Mouse (Mus musculus) limb, embryonic 10.5 days (tissue): ENCODE measurements around the gene Med21. TPM values are rescaled to one million over a fixed set of nuclear protein-coding genes. Genes with fewer than 3 reads are reported as not detected.

Experiments
- DNase-seq: peaks from one replicate; pipeline ENCODE4 v3.0.0-alpha.2; 2017; ENCODE audit warnings: low spot score
- H3K27ac ChIP-seq: fragments of 300-500 bp; sonication (generic); 2 replicates; pipeline ENCODE4 v1.5.1; 2016; ENCODE audit warnings: mild to moderate bottlenecking
- H3K27me3 ChIP-seq: fragments of 300-500 bp; sonication (generic); 2 replicates; pipeline ENCODE4 v1.6.1; 2016; ENCODE audit warnings: low read depth, mild to moderate bottlenecking; ENCODE audit not compliant: poor library complexity, severe bottlenecking
- H3K36me3 ChIP-seq: fragments of 300-500 bp; sonication (generic); 2 replicates; pipeline ENCODE4 v1.6.1; 2016; ENCODE audit warnings: mild to moderate bottlenecking, moderate library complexity
- H3K4me1 ChIP-seq: fragments of 300-500 bp; sonication (generic); 2 replicates; pipeline ENCODE4 v1.6.1; 2016
- H3K4me3 ChIP-seq: fragments of 300-500 bp; sonication (generic); 2 replicates; pipeline ENCODE4 v1.5.1; 2016; ENCODE audit warnings: mild to moderate bottlenecking, moderate library complexity
- H3K9me3 ChIP-seq: fragments of 300-500 bp; sonication (generic); replicated peaks from 2 replicates; pipeline ENCODE4 v1.6.1; 2016; ENCODE audit warnings: mild to moderate bottlenecking
- WGBS: fragments of 180-500 bp; shearing (Covaris S2); methylation state at CpG from one replicate; pipeline ENCODE4 v1.1.7; 2016; 5-methylcytosine and 5-hydroxymethylcytosine counted together
- polyA plus RNA-seq: library from polyadenylated mRNA; unstranded; fragments of >200 nt; fragmentation: Nextera tagmentation; extraction: Ambion mirVana; gene quantifications from 2 replicates; pipeline ENCODE4 v1.2.1, GENCODE M21; 2016

Gene Med21
- polyA plus RNA-seq, 1 experiment from 2014 or later: 139 TPM

DNA sequence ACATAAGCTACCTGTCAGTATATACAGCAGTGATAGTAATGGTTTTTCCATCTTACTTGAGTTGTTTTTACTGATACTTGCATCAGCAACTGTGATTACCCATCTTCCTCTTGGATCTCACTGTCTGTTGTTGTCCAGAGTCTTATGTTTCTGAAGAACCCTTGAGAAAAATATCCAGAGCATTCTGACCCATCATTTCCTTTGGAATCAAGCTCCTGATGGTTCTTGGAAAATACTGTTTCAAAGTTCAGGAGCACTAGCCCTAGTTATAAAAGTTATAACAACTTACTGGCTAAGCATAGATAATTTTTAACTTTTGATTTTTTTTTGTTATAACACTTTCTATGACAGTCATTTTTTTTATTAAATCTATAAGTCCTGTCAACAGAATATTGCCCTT lies 9.1 kb downstream of the Med21 start:
- Histone ChIP-seq H3K4me1 (no peaks in the 10 kb centered on the region), H3K27me3 (no peaks in the 10 kb centered on the region), H3K27ac (no peak overlapping the region), H3K36me3 (peaks cover 36% of the 10 kb centered on the region), H3K4me3 (no peak overlapping the region), H3K9me3 (no peaks in the 10 kb centered on the region)
- no peak for DNase-seq

DNA sequence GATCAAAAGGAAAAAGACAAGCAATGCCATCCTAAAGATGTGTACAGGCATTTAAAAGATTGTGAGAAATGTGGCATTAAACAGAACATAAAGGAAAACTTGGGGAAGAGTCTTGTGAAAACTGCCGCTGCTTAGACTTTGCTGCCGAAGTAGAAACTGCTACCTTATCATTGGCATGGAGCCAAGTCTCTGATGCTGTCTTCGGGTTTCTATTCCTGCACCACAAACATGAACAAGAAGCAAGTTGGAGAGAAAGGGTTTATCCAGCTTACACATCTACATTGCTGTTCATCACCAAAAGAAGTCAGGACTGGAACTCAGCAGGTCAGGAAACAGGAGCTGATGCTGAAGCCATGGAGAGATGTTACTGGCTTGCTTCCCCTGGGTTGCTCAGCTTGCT lies 10.8 kb downstream of the Med21 start:
- DNase-seq: no peak
- H3K27me3 ChIP-seq: no peaks in the 10 kb centered on the region
- no peak overlapping the region for H3K4me3 ChIP-seq
- no peaks in the 10 kb centered on the region for H3K4me1 ChIP-seq
- H3K36me3 ChIP-seq: peaks cover 35% of the 10 kb centered on the region
- H3K27ac ChIP-seq: no peak overlapping the region
- WGBS: 91% methylated on average over 3 of the region's 3 CpGs
- no peaks in the 10 kb centered on the region for H3K9me3 ChIP-seq

DNA sequence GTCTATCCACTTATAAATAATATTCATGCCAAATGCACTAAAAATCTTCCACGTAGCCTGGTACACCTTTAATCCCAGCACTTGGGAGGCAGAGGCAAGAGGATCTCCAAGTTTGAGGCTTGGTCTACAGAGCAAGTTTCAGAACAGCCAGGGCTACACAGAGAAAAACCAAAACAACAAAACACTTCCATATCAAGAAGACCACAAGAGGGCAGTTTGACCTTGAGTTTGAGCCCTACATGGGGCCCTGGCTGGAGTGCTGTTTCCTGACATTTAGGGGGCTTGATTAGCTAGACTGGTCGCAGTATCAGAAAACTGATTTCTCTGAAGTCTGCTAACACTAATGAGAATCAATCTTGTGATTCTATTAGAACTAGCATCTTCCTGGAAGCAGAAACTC lies 18.2 kb downstream of the Med21 start:
- 72% methylated on average over 2 of the region's 2 CpGs for WGBS

DNA sequence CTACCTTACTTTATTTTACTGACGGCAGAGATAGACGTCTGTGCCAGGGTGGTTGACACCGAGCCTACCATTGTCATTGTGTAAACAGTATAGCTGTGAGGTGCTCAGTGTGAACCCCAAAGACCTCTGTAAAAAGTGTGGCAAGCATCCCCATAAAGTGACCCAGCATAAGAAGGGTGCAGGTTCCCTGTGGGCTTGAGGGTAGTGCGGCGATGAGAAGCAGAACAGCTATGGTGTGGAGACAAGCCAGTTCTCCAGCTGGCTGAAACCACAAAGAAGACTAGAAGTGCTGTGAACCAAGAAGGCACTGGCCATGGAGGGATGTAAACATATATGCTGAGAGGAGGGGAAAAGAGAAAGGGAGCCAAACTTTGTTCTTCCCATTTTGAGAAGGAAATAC lies 19.3 kb downstream of the Med21 start:
- Histone ChIP-seq H3K27me3 (no peaks in the 10 kb centered on the region), H3K27ac (no peak overlapping the region), H3K36me3 (no peaks in the 10 kb centered on the region), H3K9me3 (no peaks in the 10 kb centered on the region), H3K4me1 (no peaks in the 10 kb centered on the region), H3K4me3 (no peak overlapping the region)
- 86% methylated on average over 5 of the region's 5 CpGs for WGBS
- no peak for DNase-seq

More for the DNA sequence above, 18.2 kb downstream of the Med21 start:
- no peaks in the 10 kb centered on the region for H3K9me3 ChIP-seq
- H3K4me3 ChIP-seq: no peak overlapping the region
- no peak overlapping the region for H3K27ac ChIP-seq
- no peaks in the 10 kb centered on the region for H3K4me1 ChIP-seq
- DNase-seq: no peak
- no peaks in the 10 kb centered on the region for H3K36me3 ChIP-seq
- no peaks in the 10 kb centered on the region for H3K27me3 ChIP-seq

DNA sequence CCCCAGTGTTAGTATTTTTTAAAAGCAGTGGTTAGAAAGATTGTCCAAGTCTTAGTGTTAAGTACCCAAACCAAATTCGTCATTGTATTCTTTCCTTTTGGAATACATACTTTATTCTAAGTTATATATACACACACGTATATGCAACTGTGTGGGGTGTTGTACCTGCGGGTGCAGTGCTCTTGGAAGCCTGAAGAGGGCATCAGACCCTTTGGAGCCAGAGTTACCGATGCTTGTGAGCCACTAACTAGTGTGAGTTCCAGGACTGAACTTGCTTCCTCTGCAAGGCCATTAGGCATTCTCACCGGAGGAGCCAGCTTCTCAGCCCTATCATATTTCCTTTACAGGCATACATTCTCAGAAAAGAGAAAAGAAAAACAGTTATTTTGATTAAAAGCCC lies 20.3 kb downstream of the Med21 start:
- H3K27ac ChIP-seq: no peak overlapping the region
- no peaks in the 10 kb centered on the region for H3K4me1 ChIP-seq
- 38% methylated on average over 5 of the region's 5 CpGs for WGBS
- H3K36me3 ChIP-seq: no peaks in the 10 kb centered on the region
- H3K4me3 ChIP-seq: no peak overlapping the region
- H3K27me3 ChIP-seq: no peaks in the 10 kb centered on the region
- H3K9me3 ChIP-seq: no peaks in the 10 kb centered on the region
- DNase-seq: peak; percentile 45

DNA sequence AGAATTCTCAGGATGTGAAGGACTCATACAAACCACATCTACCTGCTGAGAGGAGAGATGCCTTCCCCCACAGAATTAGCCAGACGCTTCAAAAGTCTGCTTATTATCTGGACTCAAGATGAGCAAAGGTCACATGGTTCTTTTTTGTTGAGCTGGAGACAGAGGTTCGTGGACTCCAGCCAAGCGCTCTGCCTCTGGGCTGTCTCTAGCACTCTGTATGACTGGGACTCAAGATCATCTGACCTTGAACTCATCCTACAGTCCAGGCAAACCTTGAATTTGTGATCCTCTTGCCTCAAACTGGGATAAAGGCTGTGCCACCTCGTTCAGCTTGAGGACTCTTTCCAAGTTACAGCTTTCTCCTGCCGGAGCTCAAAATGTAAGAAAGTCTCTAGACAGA lies 21.8 kb downstream of the Med21 start:
- 86% methylated on average over 5 of the region's 5 CpGs for WGBS
- DNase-seq: no peak
- no peaks in the 10 kb centered on the region for H3K4me1 ChIP-seq
- no peak overlapping the region for H3K4me3 ChIP-seq
- no peak overlapping the region for H3K27ac ChIP-seq
- no peaks in the 10 kb centered on the region for H3K9me3 ChIP-seq
- H3K36me3 ChIP-seq: no peaks in the 10 kb centered on the region
- H3K27me3 ChIP-seq: no peaks in the 10 kb centered on the region

DNA sequence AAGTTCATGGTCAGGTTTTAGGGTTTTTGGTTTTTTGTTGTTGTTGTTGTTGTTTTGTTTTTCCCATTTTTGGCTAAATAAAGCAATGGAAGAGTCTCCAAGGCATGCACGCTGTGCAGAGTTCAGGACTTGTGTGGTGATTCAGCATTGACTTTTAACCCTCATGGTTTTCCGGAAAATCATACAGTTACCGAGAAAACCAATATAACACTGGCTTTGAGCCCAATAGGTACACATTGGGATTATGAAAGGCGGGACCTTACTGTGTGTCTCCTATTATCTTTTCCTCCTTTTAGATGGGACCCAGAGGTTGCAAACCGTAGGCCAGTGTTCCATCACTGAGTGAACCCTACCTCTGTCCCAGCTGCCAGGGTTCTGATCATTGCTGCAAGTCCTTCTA lies 22.6 kb downstream of the Med21 start:
- Histone ChIP-seq H3K4me3 (no peak overlapping the region), H3K9me3 (no peaks in the 10 kb centered on the region), H3K27me3 (no peaks in the 10 kb centered on the region), H3K36me3 (no peaks in the 10 kb centered on the region), H3K27ac (no peak overlapping the region), H3K4me1 (no peaks in the 10 kb centered on the region)
- no peak for DNase-seq
- WGBS: 92% methylated on average over 5 of the region's 5 CpGs

DNA sequence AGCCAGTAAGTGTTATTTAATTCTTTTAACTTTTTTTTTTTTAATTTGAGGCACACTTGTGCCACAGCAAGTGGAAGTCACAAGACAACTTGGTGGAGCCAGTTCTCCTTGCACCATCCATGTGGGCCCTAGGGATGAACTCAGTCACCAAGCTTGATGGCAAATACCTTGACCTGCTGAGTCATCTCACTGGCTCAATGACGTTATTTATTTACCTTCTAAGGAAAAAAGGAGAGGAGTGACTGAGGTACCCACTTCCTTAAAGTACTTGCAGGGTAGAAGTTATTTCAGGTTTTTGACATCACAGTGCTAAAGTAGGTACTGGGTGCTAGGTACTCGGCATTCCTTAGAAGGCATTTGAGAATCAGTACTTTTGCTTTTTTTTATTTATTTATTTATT lies 23.1 kb downstream of the Med21 start:
- Histone ChIP-seq H3K4me3 (no peak overlapping the region), H3K36me3 (no peaks in the 10 kb centered on the region), H3K27me3 (no peaks in the 10 kb centered on the region), H3K9me3 (no peaks in the 10 kb centered on the region), H3K27ac (no peak overlapping the region), H3K4me1 (no peaks in the 10 kb centered on the region)
- no peak for DNase-seq
- WGBS: 86% methylated on average over 2 of the region's 2 CpGs

DNA sequence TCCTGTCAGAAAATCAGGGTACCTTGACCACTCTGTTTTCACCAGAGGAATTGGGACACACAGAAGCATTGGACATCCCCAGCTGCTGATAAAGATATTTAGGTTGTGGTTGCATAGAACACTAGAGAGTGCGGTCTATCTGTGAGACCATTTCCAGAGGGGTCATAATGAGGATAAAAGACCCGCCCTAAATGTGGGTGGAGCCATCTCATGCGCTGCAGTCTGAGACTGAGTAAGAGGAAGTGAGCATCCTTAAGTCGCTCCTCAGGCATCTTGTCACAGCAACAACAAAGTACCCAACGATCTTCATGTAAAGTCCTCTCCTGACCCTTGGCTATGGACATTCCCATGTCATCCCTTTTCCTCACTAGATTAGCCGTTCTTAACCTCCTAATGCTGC lies 24.5 kb downstream of the Med21 start:
- Histone ChIP-seq H3K36me3 (no peaks in the 10 kb centered on the region), H3K27ac (no peak overlapping the region), H3K27me3 (no peaks in the 10 kb centered on the region), H3K9me3 (no peaks in the 10 kb centered on the region), H3K4me1 (no peaks in the 10 kb centered on the region), H3K4me3 (no peak overlapping the region)
- no peak for DNase-seq
- 81% methylated on average over 6 of the region's 6 CpGs for WGBS

DNA sequence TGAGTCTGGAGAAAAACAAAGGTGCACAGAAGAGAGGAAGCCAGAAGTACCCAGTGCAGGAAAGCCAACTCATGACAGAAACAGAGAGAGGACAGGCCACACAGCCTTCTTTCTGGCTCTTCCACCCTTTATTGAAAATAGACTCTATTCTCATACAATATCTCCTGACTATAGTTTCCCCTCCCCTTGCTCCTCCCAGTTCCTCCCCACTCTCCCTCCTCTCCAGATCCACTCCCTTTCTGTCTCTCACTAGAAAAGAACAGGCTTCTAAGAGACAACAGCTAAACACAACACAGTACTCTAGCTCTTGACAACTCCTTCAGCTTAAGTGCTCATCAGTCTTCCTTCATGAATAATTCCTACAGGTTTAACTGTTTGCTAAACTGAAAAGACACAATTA lies 26.3 kb downstream of the Med21 start:
- no peak for DNase-seq
- H3K36me3 ChIP-seq: no peaks in the 10 kb centered on the region
- no peaks in the 10 kb centered on the region for H3K27me3 ChIP-seq
- no peak overlapping the region for H3K4me3 ChIP-seq
- no peaks in the 10 kb centered on the region for H3K9me3 ChIP-seq
- no peaks in the 10 kb centered on the region for H3K4me1 ChIP-seq
- H3K27ac ChIP-seq: no peak overlapping the region

DNA sequence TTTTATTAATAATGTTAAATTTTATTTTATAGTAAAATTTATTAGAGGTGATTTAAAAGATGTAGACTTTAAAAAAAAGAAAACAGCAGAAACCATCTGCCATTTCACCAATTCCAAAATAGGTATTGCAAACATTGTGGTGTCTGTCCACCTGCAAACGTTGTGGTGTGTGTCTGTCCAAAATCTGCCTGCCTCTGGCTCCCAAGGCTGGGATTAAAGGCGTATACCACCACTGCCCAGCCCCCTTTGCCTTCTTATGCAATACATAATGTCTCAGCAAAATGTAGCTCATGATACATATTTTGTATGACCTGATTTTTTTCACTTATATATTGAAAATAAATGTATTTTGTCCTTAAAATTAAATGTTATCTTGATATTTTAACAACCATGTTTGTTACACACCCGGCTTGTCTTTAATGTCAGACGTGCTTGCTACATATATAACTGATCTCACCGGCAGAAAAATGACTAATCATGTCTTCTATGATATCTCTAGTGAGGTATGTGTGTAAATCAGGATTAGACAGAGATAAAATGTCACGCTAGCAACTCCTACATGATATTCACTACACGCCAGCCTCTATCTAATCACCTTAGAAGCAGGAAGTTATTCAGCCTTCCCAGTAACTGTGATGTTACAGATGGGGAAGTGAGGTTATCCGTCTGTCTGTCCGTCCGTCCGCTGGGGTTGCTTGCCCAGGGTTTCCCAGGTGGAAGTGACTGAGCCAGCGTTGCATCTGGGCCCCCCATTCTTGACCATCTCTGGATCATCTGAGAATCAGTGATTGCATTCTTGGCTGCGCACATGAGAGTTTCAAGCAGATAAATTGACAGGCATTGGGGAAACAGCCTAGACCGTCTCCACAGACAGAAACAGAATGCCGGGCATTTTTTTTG lies 28.9 kb downstream of the Med21 start:
- WGBS: 91% methylated on average over 15 of the region's 15 CpGs
- no peaks in the 10 kb centered on the region for H3K36me3 ChIP-seq
- H3K4me3 ChIP-seq: no peak overlapping the region
- H3K9me3 ChIP-seq: no peaks in the 10 kb centered on the region
- H3K27ac ChIP-seq: no peak overlapping the region
- no peak for DNase-seq
- H3K4me1 ChIP-seq: no peaks in the 10 kb centered on the region
- H3K27me3 ChIP-seq: no peaks in the 10 kb centered on the region

DNA sequence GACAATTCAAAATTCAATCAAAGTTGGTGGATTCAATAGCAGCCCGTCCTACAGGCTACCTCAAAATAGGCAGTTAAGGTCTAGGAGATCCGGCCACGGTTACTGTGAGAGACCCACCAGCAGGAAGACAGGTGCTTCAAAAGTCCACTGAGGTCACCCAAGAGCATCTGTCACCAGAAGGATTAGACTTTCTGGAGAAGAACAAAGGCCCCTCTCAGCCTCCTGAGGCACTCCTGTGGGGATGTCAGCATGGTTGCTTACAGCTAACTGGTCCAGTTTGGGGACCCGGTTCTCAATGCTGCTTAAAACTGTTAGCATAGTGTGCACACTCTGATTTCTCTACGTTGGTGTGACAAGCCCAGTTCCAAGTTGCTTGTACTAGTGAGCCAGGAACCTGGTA lies 29.8 kb downstream of the Med21 start:
- no peak for DNase-seq
- Histone ChIP-seq H3K27me3 (no peaks in the 10 kb centered on the region), H3K9me3 (no peaks in the 10 kb centered on the region), H3K36me3 (no peaks in the 10 kb centered on the region), H3K27ac (no peak overlapping the region), H3K4me1 (no peaks in the 10 kb centered on the region), H3K4me3 (no peak overlapping the region)
- WGBS: 83% methylated on average over 5 of the region's 5 CpGs

DNA sequence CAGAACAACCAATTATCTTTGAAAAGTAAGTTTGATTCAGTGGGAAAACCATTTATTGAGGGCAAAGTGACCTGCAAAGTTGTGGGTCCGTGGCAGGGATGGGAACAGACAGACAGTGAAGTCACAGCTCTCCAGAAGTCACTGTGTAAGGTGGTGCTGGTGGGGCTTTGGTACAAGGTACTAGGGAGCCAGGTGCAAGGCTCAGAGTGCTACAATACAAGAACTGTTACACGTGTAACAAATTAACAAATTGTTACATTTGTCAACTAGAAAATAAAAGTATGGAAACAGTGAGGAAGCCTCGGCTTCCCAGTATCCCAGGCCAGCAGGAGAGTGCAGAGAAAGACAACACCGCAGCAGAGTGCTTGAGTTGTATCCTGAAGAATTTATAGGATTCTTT lies 31.3 kb downstream of the Med21 start:
- no peak overlapping the region for H3K27ac ChIP-seq
- no peaks in the 10 kb centered on the region for H3K4me1 ChIP-seq
- WGBS: 84% methylated on average over 4 of the region's 4 CpGs
- no peaks in the 10 kb centered on the region for H3K27me3 ChIP-seq
- no peaks in the 10 kb centered on the region for H3K9me3 ChIP-seq
- no peak for DNase-seq
- no peak overlapping the region for H3K4me3 ChIP-seq
- no peaks in the 10 kb centered on the region for H3K36me3 ChIP-seq

DNA sequence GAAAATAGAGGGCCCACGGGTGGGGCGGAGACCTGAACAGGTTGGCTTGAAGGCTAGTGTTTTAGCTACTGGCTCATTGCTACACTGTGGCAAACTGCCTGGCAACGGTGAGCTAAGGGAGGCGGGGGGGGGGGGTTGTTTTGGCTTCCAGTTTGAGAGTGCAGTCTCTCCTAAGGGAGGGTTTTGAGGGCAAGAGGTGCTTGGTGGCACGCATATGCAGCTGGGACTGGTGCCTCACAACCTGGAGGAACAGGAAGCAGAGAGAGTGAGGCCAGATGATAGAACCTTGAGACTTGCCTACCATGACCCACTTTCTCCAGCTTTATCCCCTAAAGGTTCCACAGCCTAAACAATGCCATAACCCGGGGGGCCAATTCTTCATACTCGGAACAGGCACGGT lies 32.1 kb downstream of the Med21 start:
- no peaks in the 10 kb centered on the region for H3K36me3 ChIP-seq
- no peak overlapping the region for H3K27ac ChIP-seq
- WGBS: 88% methylated on average over 8 of the region's 8 CpGs
- H3K4me1 ChIP-seq: no peaks in the 10 kb centered on the region
- no peak overlapping the region for H3K4me3 ChIP-seq
- no peaks in the 10 kb centered on the region for H3K9me3 ChIP-seq
- no peaks in the 10 kb centered on the region for H3K27me3 ChIP-seq
- no peak for DNase-seq
